Mouse (Mus musculus) liver, embryonic 15.5 days (tissue): Measurements from ENCODE around the gene Zfp51. TPM values are rescaled to one million over a fixed set of nuclear protein-coding genes. Genes with fewer than 3 reads are reported as not detected.

Experiments
- polyA plus RNA-seq: library from polyadenylated mRNA; unstranded; fragments of >200 nt; fragmentation: Nextera tagmentation; extraction: Ambion mirVana; gene quantifications from 2 replicates; pipeline ENCODE4 v1.2.1, GENCODE M21; 2015

Zfp51 gene
- polyA plus RNA-seq, 1 experiment from 2014 or later: 6.3 TPM

Other genes starting within 250 kb of the Zfp51 start
- gene Vmn1r234, start 224.3 kb upstream of the Zfp51 start, polyA plus RNA-seq: not detected in 2 replicates
- not detected in 2 replicates for gene Vmn1r235, start 194.0 kb upstream of the Zfp51 start, polyA plus RNA-seq
- gene Vmn1r236, start 167.4 kb upstream of the Zfp51 start, polyA plus RNA-seq: not detected in 2 replicates
- not detected in 2 replicates for gene Vmn1r237, start 138.5 kb upstream of the Zfp51 start, polyA plus RNA-seq
- gene Zfp677, start 66.6 kb upstream of the Zfp51 start, polyA plus RNA-seq: 0.60 and 0.61 TPM in 2 replicates
- 1.6 and 1.9 TPM in 2 replicates for gene Zfp54, start 27.1 kb upstream of the Zfp51 start, polyA plus RNA-seq
- 3.0 and 3.6 TPM in 2 replicates for gene Zfp53, start 38.6 kb downstream of the Zfp51 start, polyA plus RNA-seq
- 0.83 and 0.94 TPM in 2 replicates for gene Zfp52, start 85.2 kb downstream of the Zfp51 start, polyA plus RNA-seq
- 4.1 TPM in 2 replicates for gene Zfp948, start 116.6 kb downstream of the Zfp51 start, polyA plus RNA-seq
- 0.89 and 1.0 TPM in 2 replicates for gene Zfp983, start 200.2 kb downstream of the Zfp51 start, polyA plus RNA-seq
- gene Gm10226, start 241.5 kb downstream of the Zfp51 start, polyA plus RNA-seq: 3.5 and 3.9 TPM in 2 replicates